Mouse (Mus musculus): ENCODE results near the gene Trmt1. TPM values are rescaled to one million over a fixed set of nuclear protein-coding genes. Genes with fewer than 3 reads are reported as not detected.

The Trmt1 gene
- polyA plus RNA-seq (2017; shearing (Covaris generic)): 10 to 100 TPM; 38.1 to 54.2 TPM

GRCm38 (mm10) chr8:84686191-84687002 is at the start of gene Trmt1:
Gene Trmt1, plus strand, starts transcription at chr8:84686307.

GRCm38 (mm10) chr8:84662581-84663065 is 23.5 kb upstream of the Trmt1 start, which contains the start of gene Ier2:
Gene Ier2, minus strand, starts transcription at chr8:84662852.

GRCm38 (mm10) chr8:84687705-84688100 is 1.6 kb downstream of the Trmt1 start, which contains the start of gene Nacc1:
Gene Nacc1, minus strand, starts transcription at chr8:84687862.

GRCm38 (mm10) chr8:84700941-84701911 is 15.1 kb downstream of the Trmt1 start, which contains the start of gene Lyl1:
Gene Lyl1, plus strand, starts transcription at chr8:84701457.

GRCm38 (mm10) chr8:84722850-84723570 is 36.9 kb downstream of the Trmt1 start, which contains the start of gene G430095P16Rik:
Gene G430095P16Rik, plus strand, starts transcription at chr8:84723007.

Other genes starting within 250 kb of the Trmt1 start
- gene Ier2, start 23.5 kb upstream of the Trmt1 start, polyA plus RNA-seq (2017; shearing (Covaris generic)): 100 to 1,000 TPM; 188 to 241 TPM
- gene Nacc1, start 1.6 kb downstream of the Trmt1 start, polyA plus RNA-seq (2017; shearing (Covaris generic)): 10 to 100 TPM; 10.7 to 21.4 TPM
- under 1 TPM; 0.41 to 0.57 TPM for gene Lyl1, start 15.2 kb downstream of the Trmt1 start, polyA plus RNA-seq (2017; shearing (Covaris generic))
- 10 to 100 TPM; 23.8 to 35.4 TPM for gene G430095P16Rik, start 36.7 kb downstream of the Trmt1 start, polyA plus RNA-seq (2017; shearing (Covaris generic))
- gene Nfix, start 114.0 kb downstream of the Trmt1 start, polyA plus RNA-seq (2017; shearing (Covaris generic)): 10 to 100 TPM in 1 of 2 experiments, 1 to 10 TPM in 1; 4.1 to 12.3 TPM
- 1 to 10 TPM; 3.3 to 4.2 TPM for gene Dand5, start 136.5 kb downstream of the Trmt1 start, polyA plus RNA-seq (2017; shearing (Covaris generic))
- 10 to 100 TPM; 29.7 to 37.9 TPM for gene Gadd45gip1, start 145.2 kb downstream of the Trmt1 start, polyA plus RNA-seq (2017; shearing (Covaris generic))
- gene Rad23a, start 154.4 kb downstream of the Trmt1 start, polyA plus RNA-seq (2017; shearing (Covaris generic)): 100 to 1,000 TPM; 159 to 183 TPM
- gene Calr, start 160.6 kb downstream of the Trmt1 start, polyA plus RNA-seq (2017; shearing (Covaris generic)): 100 to 1,000 TPM; 378 to 630 TPM
- gene Farsa, start 170.7 kb downstream of the Trmt1 start, polyA plus RNA-seq (2017; shearing (Covaris generic)): 10 to 100 TPM; 78.3 to 79.8 TPM
- 10 to 100 TPM in 1 of 2 experiments, 1 to 10 TPM in 1; 9.1 to 16.8 TPM for gene Syce2, start 185.8 kb downstream of the Trmt1 start, polyA plus RNA-seq (2017; shearing (Covaris generic))
- gene Gcdh, start 207.6 kb downstream of the Trmt1 start, polyA plus RNA-seq (2017; shearing (Covaris generic)): 10 to 100 TPM; 22.2 to 31.5 TPM
- 1 to 10 TPM; 1.3 to 3.6 TPM for gene Klf1, start 215.6 kb downstream of the Trmt1 start, polyA plus RNA-seq (2017; shearing (Covaris generic))
- gene Dnase2a, start 222.3 kb downstream of the Trmt1 start, polyA plus RNA-seq (2017; shearing (Covaris generic)): 10 to 100 TPM in 1 of 2 experiments, 1 to 10 TPM in 1; 6.1 to 11.9 TPM